Mouse (Mus musculus): ENCODE measurements around the gene Ncoa1. TPM values are rescaled to one million over a fixed set of nuclear protein-coding genes. Genes with fewer than 3 reads are reported as not detected.

Ncoa1 gene
- total RNA-seq, 2 experiments from 2014 or later: 6.7 to 28.0 TPM

GRCm38 (mm10) chr12:4477941-4478795 lies 1.2 kb upstream of the Ncoa1 start:
- ATAC-seq (replicated peaks; ENCODE audit: poor library complexity): no peak

- peak; percentile 33 for ATAC-seq (replicated peaks; ENCODE audit: poor library complexity)
These were observed 621 bp downstream of the Ncoa1 start for GRCm38 (mm10) chr12:4476291-4476831.

GRCm38 (mm10) chr12:4475251-4475993 lies 1.6 kb downstream of the Ncoa1 start:
- ATAC-seq (replicated peaks; ENCODE audit: poor library complexity): no peak

- no peak for ATAC-seq (replicated peaks; ENCODE audit: poor library complexity)
These were observed 7.9 kb downstream of the Ncoa1 start for GRCm38 (mm10) chr12:4469115-4469514.

- ATAC-seq (replicated peaks; ENCODE audit: poor library complexity): no peak
These were observed 13.3 kb downstream of the Ncoa1 start for GRCm38 (mm10) chr12:4463701-4464100.

- ATAC-seq (replicated peaks; ENCODE audit: poor library complexity): no peak
These were observed 14.6 kb downstream of the Ncoa1 start for GRCm38 (mm10) chr12:4462420-4462819.

- ATAC-seq (replicated peaks; ENCODE audit: poor library complexity): peak; percentile 76
These were observed 16.0 kb downstream of the Ncoa1 start for GRCm38 (mm10) chr12:4460990-4461389.

GRCm38 (mm10) chr12:4454956-4455565 lies 21.9 kb downstream of the Ncoa1 start:
- peak; percentile 32 for ATAC-seq (replicated peaks; ENCODE audit: poor library complexity)

- peak; percentile 81 for ATAC-seq (replicated peaks; ENCODE audit: poor library complexity)
These were observed 22.7 kb downstream of the Ncoa1 start for GRCm38 (mm10) chr12:4454248-4454647.

- ATAC-seq (replicated peaks; ENCODE audit: poor library complexity): no peak
These were observed 24.7 kb downstream of the Ncoa1 start for GRCm38 (mm10) chr12:4452233-4452632.

GRCm38 (mm10) chr12:4450485-4450884 lies 26.5 kb downstream of the Ncoa1 start:
- peak; percentile 24; the same call in 1 of the 2 replicates for ATAC-seq (replicated peaks; ENCODE audit: poor library complexity)

GRCm38 (mm10) chr12:4448076-4448589 lies 28.8 kb downstream of the Ncoa1 start:
- no peak for ATAC-seq (replicated peaks; ENCODE audit: poor library complexity)

- ATAC-seq (replicated peaks; ENCODE audit: poor library complexity): peak; percentile 85
These were observed 32.0 kb downstream of the Ncoa1 start for GRCm38 (mm10) chr12:4444946-4445345.

GRCm38 (mm10) chr12:4441451-4441850 lies 35.5 kb downstream of the Ncoa1 start:
- ATAC-seq (replicated peaks; ENCODE audit: poor library complexity): no peak

- ATAC-seq (replicated peaks; ENCODE audit: poor library complexity): no peak
These were observed 40.8 kb downstream of the Ncoa1 start for GRCm38 (mm10) chr12:4436198-4436597.

GRCm38 (mm10) chr12:4433549-4433948 lies 43.4 kb downstream of the Ncoa1 start:
- ATAC-seq (replicated peaks; ENCODE audit: poor library complexity): no peak

GRCm38 (mm10) chr12:4431978-4432377 lies 45.0 kb downstream of the Ncoa1 start:
- peak; percentile 90 for ATAC-seq (replicated peaks; ENCODE audit: poor library complexity)

- peak; percentile 63 for ATAC-seq (replicated peaks; ENCODE audit: poor library complexity)
These were observed 46.7 kb downstream of the Ncoa1 start for GRCm38 (mm10) chr12:4430061-4430825.

- no peak for ATAC-seq (replicated peaks; ENCODE audit: poor library complexity)
These were observed 58.2 kb downstream of the Ncoa1 start for GRCm38 (mm10) chr12:4418824-4419223.

- ATAC-seq (replicated peaks; ENCODE audit: poor library complexity): no peak
These were observed 59.2 kb downstream of the Ncoa1 start for GRCm38 (mm10) chr12:4417626-4418263.
